Mouse (Mus musculus): Measurements from ENCODE around the gene St8sia4. TPM values are rescaled to one million over a fixed set of nuclear protein-coding genes. Genes with fewer than 3 reads are reported as not detected.
A peak's percentile ranks its signal among the peaks of the same experiment; 100 is the strongest.

Gene St8sia4
- total RNA-seq (2021) = 5.0 and 10.4 TPM in 2 replicates
- long read RNA-seq, experiment 1, full-length matches to known transcripts = 1 of 1 reads
- long read RNA-seq, experiment 1, partial matches to known transcripts = 0 of 1 reads
- long read RNA-seq, experiment 1, other reads (novel, unspliced or antisense) = 0 of 1 reads
- long read RNA-seq, experiment 2, full-length matches to known transcripts = 1 of 2 reads
- long read RNA-seq, experiment 2, partial matches to known transcripts = 0 of 2 reads
- long read RNA-seq, experiment 2, other reads (novel, unspliced or antisense) = 1 of 2 reads

GRCm38 (mm10) chr1:95667435-95668252 is at the start of gene St8sia4:
St8sia4 (minus strand) TSS chr1:95667571.
- peak; percentile 84 for DNase-seq

GRCm38 (mm10) chr1:95709181-95709580 is 41.8 kb upstream of the St8sia4 start:
- no peak for DNase-seq

GRCm38 (mm10) chr1:95699903-95700302 is 32.5 kb upstream of the St8sia4 start:
- no peak for DNase-seq

- no peak for DNase-seq
Observed at GRCm38 (mm10) chr1:95674052-95674451, 6.7 kb upstream of the St8sia4 start.

- DNase-seq = no peak
Observed at GRCm38 (mm10) chr1:95668253-95668805, 958 bp upstream of the St8sia4 start.

- no peak for DNase-seq
Observed at GRCm38 (mm10) chr1:95666541-95667320, 640 bp downstream of the St8sia4 start.

- DNase-seq = peak; percentile 31
Observed at GRCm38 (mm10) chr1:95665951-95666484, 1.4 kb downstream of the St8sia4 start.

- peak; percentile 16 for DNase-seq
Observed at GRCm38 (mm10) chr1:95664969-95665702, 2.2 kb downstream of the St8sia4 start.

GRCm38 (mm10) chr1:95664321-95664825 is 3.0 kb downstream of the St8sia4 start:
- no peak for DNase-seq

- no peak for DNase-seq
Observed at GRCm38 (mm10) chr1:95657051-95657668, 10.2 kb downstream of the St8sia4 start.

- no peak for DNase-seq
Observed at GRCm38 (mm10) chr1:95655564-95655963, 11.8 kb downstream of the St8sia4 start.

GRCm38 (mm10) chr1:95653445-95653844 is 13.9 kb downstream of the St8sia4 start:
- no peak for DNase-seq

- DNase-seq = no peak
Observed at GRCm38 (mm10) chr1:95644292-95644691, 23.1 kb downstream of the St8sia4 start.

GRCm38 (mm10) chr1:95639001-95639400 is 28.4 kb downstream of the St8sia4 start:
- no peak for DNase-seq

GRCm38 (mm10) chr1:95624376-95624775 is 43.0 kb downstream of the St8sia4 start:
- no peak for DNase-seq

- peak; percentile 17 for DNase-seq
Observed at GRCm38 (mm10) chr1:95618647-95619046, 48.7 kb downstream of the St8sia4 start.

GRCm38 (mm10) chr1:95618125-95618524 is 49.2 kb downstream of the St8sia4 start:
- DNase-seq = no peak

GRCm38 (mm10) chr1:95610017-95610416 is 57.4 kb downstream of the St8sia4 start:
- no peak for DNase-seq

GRCm38 (mm10) chr1:95609045-95609444 is 58.3 kb downstream of the St8sia4 start:
- DNase-seq = no peak

GRCm38 (mm10) chr1:95605458-95605857 is 61.9 kb downstream of the St8sia4 start:
- DNase-seq = no peak

GRCm38 (mm10) chr1:95598108-95598507 is 69.3 kb downstream of the St8sia4 start:
- DNase-seq = no peak
